Mouse (Mus musculus): ENCODE data around the gene Ddx47.

DNA sequence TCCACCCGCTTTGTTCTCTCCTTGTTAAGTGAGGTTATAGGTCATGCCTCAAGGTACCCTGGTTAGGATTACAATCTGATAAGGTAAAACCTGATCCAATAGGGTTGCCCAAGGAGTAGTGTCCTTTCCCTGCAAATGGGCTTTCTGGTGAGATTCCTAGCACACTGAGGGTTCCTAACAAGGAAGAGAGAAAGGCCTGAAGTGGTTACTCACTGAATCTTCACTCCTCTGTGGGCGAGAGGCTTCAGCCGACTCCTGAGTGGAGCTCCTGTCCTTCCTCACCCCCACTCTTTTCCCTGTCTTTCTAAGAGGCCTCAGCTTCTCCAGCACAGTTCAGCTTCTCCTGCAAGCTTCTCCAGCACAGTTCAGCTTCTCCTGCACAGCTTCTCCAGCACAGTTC is 12.6 kb upstream of the Ddx47 start:
- TF ChIP-seq CTCF (IDR thresholded peaks at IDR 0.05 in 2 of 3, conservative IDR thresholded peaks at IDR 0.05 in 1 of 3; ENCODE audit: control insufficient read depth in 1 of 3, insufficient read depth in 1 of 3, low read depth in 2 of 3, low read length in 3 of 3, poor library complexity in 1 of 3, severe bottlenecking in 1 of 3) (no peak), UBTF (IDR thresholded peaks at IDR 0.05; ENCODE audit: borderline replicate concordance, insufficient read depth, low read depth, low read length) (no peak), ETS1 (IDR thresholded peaks at IDR 0.05; ENCODE audit: low read depth, low read length) (no peak), POLR2A (IDR thresholded peaks at IDR 0.05; ENCODE audit: control insufficient read depth in 1 of 2, insufficient read depth in 1 of 2, low read depth in 1 of 2, low read length in 2 of 2, poor library complexity in 1 of 2) (no peak), SMC3 (IDR thresholded peaks at IDR 0.05; ENCODE audit: low read depth, low read length) (no peak), GATA1 (IDR thresholded peaks at IDR 0.05; ENCODE audit: low read depth, low read length) (no peak), KAT2A (conservative IDR thresholded peaks at IDR 0.05; ENCODE audit: low read depth, low read length) (no peak), ZMIZ1 (IDR thresholded peaks at IDR 0.05; ENCODE audit: low read depth, low read length) (no peak)
